Mouse (Mus musculus) hindbrain, postnatal 0 days (tissue): ENCODE measurements around the gene Zfp46. TPM values are rescaled to one million over a fixed set of nuclear protein-coding genes. Genes with fewer than 3 reads are reported as not detected.

ENCODE experiments used
- ATAC-seq: fragments of 200-750 bp; cut with Nextera tagmentation; 2 replicates; pipeline ENCODE4 v1.8.0; 2017; ENCODE audit warnings: mild to moderate bottlenecking, moderate TSS enrichment, moderate library complexity
- DNase-seq: peaks from one replicate; pipeline ENCODE4 v3.0.0-alpha.2; 2015; ENCODE audit warnings: low spot score
- H3K27ac ChIP-seq: fragments of 300-500 bp; sonication (generic); 2 replicates; pipeline ENCODE4 v1.5.1; 2014; ENCODE audit warnings: mild to moderate bottlenecking
- H3K27me3 ChIP-seq: fragments of 300-500 bp; sonication (generic); 2 replicates; pipeline ENCODE4 v1.6.1; 2014; ENCODE audit warnings: low read length, mixed read lengths; ENCODE audit not compliant: insufficient read depth
- H3K36me3 ChIP-seq: fragments of 300-500 bp; sonication (generic); 2 replicates; pipeline ENCODE4 v1.6.1; 2014; ENCODE audit warnings: low read length, mixed read lengths; ENCODE audit not compliant: insufficient read depth
- H3K4me1 ChIP-seq: fragments of 300-500 bp; sonication (generic); 2 replicates; pipeline ENCODE4 v1.6.1; 2014; ENCODE audit warnings: antibody characterized with exemption, low read length, mixed read lengths; ENCODE audit not compliant: insufficient read depth
- H3K4me2 ChIP-seq: fragments of 300-500 bp; sonication (generic); 2 replicates; pipeline ENCODE4 v1.6.1; 2014; ENCODE audit warnings: low read depth, mild to moderate bottlenecking, low read length, moderate library complexity, mixed read lengths
- H3K4me3 ChIP-seq: fragments of 300-500 bp; sonication (generic); 2 replicates; pipeline ENCODE4 v1.5.1; 2014; ENCODE audit warnings: low read length
- H3K9ac ChIP-seq: fragments of 300-500 bp; sonication (generic); replicated peaks from 2 replicates; pipeline ENCODE4 v1.6.1; 2014; ENCODE audit warnings: mild to moderate bottlenecking, low read length, moderate library complexity, mixed read lengths
- H3K9me3 ChIP-seq: fragments of 300-500 bp; sonication (generic); 2 replicates; pipeline ENCODE4 v1.6.1; 2016; ENCODE audit warnings: low read length, mixed read lengths
- CTCF ChIP-seq: IDR thresholded peaks from 2 replicates; pipeline ENCODE4 v1.5.1; 2016; ENCODE audit warnings: antibody characterized with exemption, control low read depth, low read depth
- WGBS: fragments of 180-500 bp; shearing (Covaris S2); extraction: QIAGEN DNeasy Blood & Tissue Kit; methylation state at CpG from one replicate; pipeline ENCODE4 v1.1.7; 2014; 5-methylcytosine and 5-hydroxymethylcytosine counted together
- polyA plus RNA-seq: library from polyadenylated mRNA; unstranded; fragments of >200 nt; fragmentation: Nextera tagmentation; extraction: Ambion mirVana; gene quantifications from 2 replicates; pipeline ENCODE4 v1.2.1, GENCODE M21; 2015
- total RNA-seq: library from RNA; depleted of rRNA; stranded (reverse); fragments of >200 nt; gene quantifications from 2 replicates; pipeline ENCODE4 v1.2.3, GENCODE M21; 2014

The Zfp46 gene
- total and polyA plus RNA-seq, 2 experiments from 2014 or later, result 22.4 to 53.4 TPM

- peak; percentile 34; the same call in 1 of the 2 replicates for TF ChIP-seq CTCF
- no peak overlapping the region for H3K9ac ChIP-seq
- no peaks in the 10 kb centered on the region for H3K27me3 ChIP-seq
- no peak overlapping the region for H3K4me3 ChIP-seq
- H3K4me2 ChIP-seq, result no peak overlapping the region
- no peaks in the 10 kb centered on the region for H3K9me3 ChIP-seq
- H3K36me3 ChIP-seq, result no peaks in the 10 kb centered on the region
- 0 out of 2 replicates have a peak, but pooled peaks cover 7% of the 10 kb centered on the region for H3K4me1 ChIP-seq
- 70% methylated on average over 2 of the region's 2 CpGs for WGBS
- ATAC-seq (no peak), DNase-seq (peak; percentile 34)
- H3K27ac ChIP-seq, result no peak overlapping the region
Observed at GRCm38 (mm10) chr4:136308355-136308754, 23.9 kb downstream of the Zfp46 start.

DNA sequence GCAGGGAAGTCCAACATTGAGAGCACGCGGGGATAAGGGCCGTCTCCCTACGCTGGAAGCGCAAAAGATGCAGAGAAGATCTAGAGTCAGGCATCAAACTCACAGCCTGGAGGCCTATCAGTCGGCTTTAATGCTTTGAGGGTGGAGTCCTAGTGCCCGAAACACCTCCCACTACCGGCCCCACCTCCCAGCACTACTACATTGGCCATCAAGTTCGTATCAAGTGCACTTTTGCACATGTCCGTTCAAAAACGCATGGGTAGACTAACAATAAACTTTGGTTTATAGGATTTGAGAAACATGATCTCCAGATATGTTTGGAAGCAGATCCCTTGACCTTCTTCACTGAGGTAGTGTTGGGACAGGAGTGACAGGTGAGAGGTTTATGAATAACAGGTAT is 25.3 kb downstream of the Zfp46 start:
- Histone ChIP-seq H3K4me1 (0 out of 2 replicates have a peak, but pooled peaks cover 11% of the 10 kb centered on the region), H3K27ac (peak overlapping the region; percentile 98; the same call in 1 of the 2 replicates), H3K4me2 (peak overlapping the region; percentile 70), H3K9ac (peak overlapping the region; percentile 98), H3K9me3 (no peaks in the 10 kb centered on the region), H3K4me3 (peak overlapping the region; percentile 100), H3K36me3 (no peaks in the 10 kb centered on the region), H3K27me3 (no peaks in the 10 kb centered on the region)
- peak; percentile 32 for DNase-seq
- WGBS, result 6% methylated on average over 11 of the region's 11 CpGs
- TF ChIP-seq CTCF, result no peak
- ATAC-seq, result no peak

GRCm38 (mm10) chr4:136310229-136311041 is 26.0 kb downstream of the Zfp46 start, which contains the start of gene Hnrnpr:
Hnrnpr (plus strand) TSS chr4:136310942.
- no peak for TF ChIP-seq CTCF
- 0 out of 2 replicates have a peak, but pooled peaks cover 11% of the 10 kb centered on the region for H3K4me1 ChIP-seq

GRCm38 (mm10) chr4:136311042-136311999 is 26.8 kb downstream of the Zfp46 start:
- H3K9me3 ChIP-seq, result no peaks in the 10 kb centered on the region
- WGBS, result under 1% methylated on average over 75 of the region's 81 CpGs
- DNase-seq (no peak), ATAC-seq (no peak)
- peak overlapping the region; percentile 100 for H3K4me3 ChIP-seq
- H3K27me3 ChIP-seq, result no peaks in the 10 kb centered on the region
- H3K27ac ChIP-seq, result peak overlapping the region; percentile 98
- H3K9ac ChIP-seq, result peak overlapping the region; percentile 98
- peak overlapping the region; percentile 89 for H3K4me2 ChIP-seq
- H3K36me3 ChIP-seq, result no peaks in the 10 kb centered on the region
- no peak for TF ChIP-seq CTCF
- H3K4me1 ChIP-seq, result 0 out of 2 replicates have a peak, but pooled peaks cover 11% of the 10 kb centered on the region

More at GRCm38 (mm10) chr4:136310229-136311041, 26.0 kb downstream of the Zfp46 start, which contains the start of gene Hnrnpr:
- Histone ChIP-seq H3K36me3 (no peaks in the 10 kb centered on the region), H3K9me3 (no peaks in the 10 kb centered on the region), H3K9ac (peak within 1 kb of the TSS; percentile 98), H3K4me2 (peak within 1 kb of the TSS; percentile 89), H3K27me3 (no peaks in the 10 kb centered on the region), H3K27ac (peak within 1 kb of the TSS; percentile 98), H3K4me3 (peak within 1 kb of the TSS; percentile 100)
- DNase-seq, result peak; percentile 99
- ATAC-seq, result peak; percentile 100
- under 1% methylated on average over 65 of the region's 65 CpGs for WGBS

GRCm38 (mm10) chr4:136312616-136313015 is 28.1 kb downstream of the Zfp46 start:
- no peak overlapping the region for H3K27ac ChIP-seq
- peak overlapping the region; percentile 100 for H3K4me3 ChIP-seq
- H3K27me3 ChIP-seq, result no peaks in the 10 kb centered on the region
- H3K9me3 ChIP-seq, result no peaks in the 10 kb centered on the region
- no peak for DNase-seq
- no peaks in the 10 kb centered on the region for H3K36me3 ChIP-seq
- no peak for TF ChIP-seq CTCF
- no peak for ATAC-seq
- WGBS, result 13% methylated on average over 4 of the region's 4 CpGs
- 0 out of 2 replicates have a peak, but pooled peaks cover 11% of the 10 kb centered on the region for H3K4me1 ChIP-seq
- peak overlapping the region; percentile 41; the same call in 1 of the 2 replicates for H3K9ac ChIP-seq
- peak overlapping the region; percentile 89 for H3K4me2 ChIP-seq

DNA sequence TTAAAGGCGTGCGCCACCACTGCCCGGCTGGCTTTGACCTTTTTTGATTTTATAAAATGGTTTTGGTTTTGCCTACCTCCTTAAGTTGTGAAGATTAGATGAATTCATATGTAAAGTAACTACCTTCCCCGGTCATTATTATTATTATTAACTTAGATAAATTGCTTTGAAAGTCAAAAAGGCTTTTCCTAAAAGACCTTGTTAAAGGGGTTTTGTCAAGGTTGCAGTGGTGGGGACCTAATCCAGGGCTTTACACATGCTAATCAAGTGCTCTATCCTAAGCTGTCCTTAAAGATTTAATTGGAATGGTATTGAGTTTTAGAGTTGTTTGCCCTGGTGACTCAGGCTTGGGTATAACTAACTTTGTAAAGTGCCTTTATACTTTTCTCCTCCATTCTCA is 33.2 kb downstream of the Zfp46 start:
- Histone ChIP-seq H3K4me2 (no peak overlapping the region), H3K27ac (no peak overlapping the region), H3K4me1 (0 out of 2 replicates have a peak, but pooled peaks cover 6% of the 10 kb centered on the region), H3K36me3 (peaks cover 20% of the 10 kb centered on the region), H3K9ac (no peak overlapping the region), H3K4me3 (no peak overlapping the region), H3K27me3 (no peaks in the 10 kb centered on the region), H3K9me3 (no peaks in the 10 kb centered on the region)
- DNase-seq (no peak), ATAC-seq (no peak)
- no peak for TF ChIP-seq CTCF
- 82% methylated on average over 4 of the region's 4 CpGs for WGBS
